Mouse (Mus musculus): ENCODE measurements around the gene Fcer2a.

Gene Fcer2a

GRCm38 (mm10) chr8:3694121-3694520 is at the start of gene Fcer2a:
Gene Fcer2a, minus strand, starts transcription at chr8:3694175.
- Histone ChIP-seq H3K27me3 (ENCODE audit: control insufficient read depth, insufficient read depth, low read length, poor library complexity, severe bottlenecking) (no peaks in the 10 kb centered on the region), H3K36me3 (ENCODE audit: control insufficient read depth, insufficient read depth, low read length, poor library complexity, severe bottlenecking) (peaks cover 6% of the 10 kb centered on the region)
- DNase-seq (ENCODE audit: low read depth, low spot score) = peak; percentile 88

GRCm38 (mm10) chr8:3736947-3737346 is 43.0 kb upstream of the Fcer2a start:
- no peaks in the 10 kb centered on the region; the same call in 1 of the 2 replicates for H3K27me3 ChIP-seq (ENCODE audit: control insufficient read depth, insufficient read depth, low read length, poor library complexity, severe bottlenecking)
- no peaks in the 10 kb centered on the region for H3K36me3 ChIP-seq (ENCODE audit: control insufficient read depth, insufficient read depth, low read length, poor library complexity, severe bottlenecking)
- DNase-seq (ENCODE audit: low read depth, low spot score) = no peak

GRCm38 (mm10) chr8:3735599-3735998 is 41.6 kb upstream of the Fcer2a start:
- H3K36me3 ChIP-seq (ENCODE audit: control insufficient read depth, insufficient read depth, low read length, poor library complexity, severe bottlenecking) = no peaks in the 10 kb centered on the region
- no peaks in the 10 kb centered on the region; the same call in 1 of the 2 replicates for H3K27me3 ChIP-seq (ENCODE audit: control insufficient read depth, insufficient read depth, low read length, poor library complexity, severe bottlenecking)

GRCm38 (mm10) chr8:3734084-3734483 is 40.1 kb upstream of the Fcer2a start:
- H3K27me3 ChIP-seq (ENCODE audit: control insufficient read depth, insufficient read depth, low read length, poor library complexity, severe bottlenecking) = no peaks in the 10 kb centered on the region; the same call in 1 of the 2 replicates
- no peaks in the 10 kb centered on the region for H3K36me3 ChIP-seq (ENCODE audit: control insufficient read depth, insufficient read depth, low read length, poor library complexity, severe bottlenecking)
- no peak for DNase-seq (ENCODE audit: low read depth, low spot score)

More at GRCm38 (mm10) chr8:3735599-3735998, 41.6 kb upstream of the Fcer2a start:
- no peak for DNase-seq (ENCODE audit: low read depth, low spot score)

GRCm38 (mm10) chr8:3721041-3721440 is 27.1 kb upstream of the Fcer2a start:
- DNase-seq (ENCODE audit: low read depth, low spot score) = no peak

GRCm38 (mm10) chr8:3720551-3720950 is 26.6 kb upstream of the Fcer2a start, which contains the start of gene Clec4g:
Gene Clec4g, minus strand, starts transcription at chr8:3720651.
- no peak for DNase-seq (ENCODE audit: low read depth, low spot score)
- Histone ChIP-seq H3K27me3 (ENCODE audit: control insufficient read depth, insufficient read depth, low read length, poor library complexity, severe bottlenecking) (no peaks in the 10 kb centered on the region), H3K36me3 (ENCODE audit: control insufficient read depth, insufficient read depth, low read length, poor library complexity, severe bottlenecking) (no peaks in the 10 kb centered on the region)

More at GRCm38 (mm10) chr8:3721041-3721440, 27.1 kb upstream of the Fcer2a start:
- Histone ChIP-seq H3K27me3 (ENCODE audit: control insufficient read depth, insufficient read depth, low read length, poor library complexity, severe bottlenecking) (no peaks in the 10 kb centered on the region), H3K36me3 (ENCODE audit: control insufficient read depth, insufficient read depth, low read length, poor library complexity, severe bottlenecking) (no peaks in the 10 kb centered on the region)

- Histone ChIP-seq H3K27me3 (ENCODE audit: control insufficient read depth, insufficient read depth, low read length, poor library complexity, severe bottlenecking) (no peaks in the 10 kb centered on the region), H3K36me3 (ENCODE audit: control insufficient read depth, insufficient read depth, low read length, poor library complexity, severe bottlenecking) (no peaks in the 10 kb centered on the region)
- peak; percentile 91 for DNase-seq (ENCODE audit: low read depth, low spot score)
These were observed 24.6 kb upstream of the Fcer2a start for GRCm38 (mm10) chr8:3718559-3718958.

GRCm38 (mm10) chr8:3717321-3717954 is 23.5 kb upstream of the Fcer2a start:
- no peaks in the 10 kb centered on the region for H3K27me3 ChIP-seq (ENCODE audit: control insufficient read depth, insufficient read depth, low read length, poor library complexity, severe bottlenecking)
- no peaks in the 10 kb centered on the region for H3K36me3 ChIP-seq (ENCODE audit: control insufficient read depth, insufficient read depth, low read length, poor library complexity, severe bottlenecking)
- no peak for DNase-seq (ENCODE audit: low read depth, low spot score)

GRCm38 (mm10) chr8:3711646-3712045 is 17.7 kb upstream of the Fcer2a start:
- DNase-seq (ENCODE audit: low read depth, low spot score) = peak; percentile 82
- Histone ChIP-seq H3K36me3 (ENCODE audit: control insufficient read depth, insufficient read depth, low read length, poor library complexity, severe bottlenecking) (no peaks in the 10 kb centered on the region), H3K27me3 (ENCODE audit: control insufficient read depth, insufficient read depth, low read length, poor library complexity, severe bottlenecking) (no peaks in the 10 kb centered on the region)

- Histone ChIP-seq H3K36me3 (ENCODE audit: control insufficient read depth, insufficient read depth, low read length, poor library complexity, severe bottlenecking) (no peaks in the 10 kb centered on the region), H3K27me3 (ENCODE audit: control insufficient read depth, insufficient read depth, low read length, poor library complexity, severe bottlenecking) (no peaks in the 10 kb centered on the region)
- peak; percentile 29 for DNase-seq (ENCODE audit: low read depth, low spot score)
These were observed 16.3 kb upstream of the Fcer2a start for GRCm38 (mm10) chr8:3710312-3710711.

- DNase-seq (ENCODE audit: low read depth, low spot score) = no peak
- H3K27me3 ChIP-seq (ENCODE audit: control insufficient read depth, insufficient read depth, low read length, poor library complexity, severe bottlenecking) = no peaks in the 10 kb centered on the region
- H3K36me3 ChIP-seq (ENCODE audit: control insufficient read depth, insufficient read depth, low read length, poor library complexity, severe bottlenecking) = no peaks in the 10 kb centered on the region
These were observed 13.6 kb upstream of the Fcer2a start for GRCm38 (mm10) chr8:3707611-3708010.

- no peaks in the 10 kb centered on the region for H3K36me3 ChIP-seq (ENCODE audit: control insufficient read depth, insufficient read depth, low read length, poor library complexity, severe bottlenecking)
- no peaks in the 10 kb centered on the region for H3K27me3 ChIP-seq (ENCODE audit: control insufficient read depth, insufficient read depth, low read length, poor library complexity, severe bottlenecking)
- peak; percentile 38 for DNase-seq (ENCODE audit: low read depth, low spot score)
These were observed 11.7 kb upstream of the Fcer2a start for GRCm38 (mm10) chr8:3705711-3706110.

GRCm38 (mm10) chr8:3701491-3701890 is 7.5 kb upstream of the Fcer2a start:
- H3K27me3 ChIP-seq (ENCODE audit: control insufficient read depth, insufficient read depth, low read length, poor library complexity, severe bottlenecking) = no peaks in the 10 kb centered on the region
- peak; percentile 38 for DNase-seq (ENCODE audit: low read depth, low spot score)
- no peaks in the 10 kb centered on the region for H3K36me3 ChIP-seq (ENCODE audit: control insufficient read depth, insufficient read depth, low read length, poor library complexity, severe bottlenecking)

GRCm38 (mm10) chr8:3690774-3691173 is 3.2 kb downstream of the Fcer2a start:
- Histone ChIP-seq H3K27me3 (ENCODE audit: control insufficient read depth, insufficient read depth, low read length, poor library complexity, severe bottlenecking) (no peaks in the 10 kb centered on the region), H3K36me3 (ENCODE audit: control insufficient read depth, insufficient read depth, low read length, poor library complexity, severe bottlenecking) (peaks cover 11% of the 10 kb centered on the region)
- no peak for DNase-seq (ENCODE audit: low read depth, low spot score)

GRCm38 (mm10) chr8:3687537-3687936 is 6.4 kb downstream of the Fcer2a start:
- Histone ChIP-seq H3K27me3 (ENCODE audit: control insufficient read depth, insufficient read depth, low read length, poor library complexity, severe bottlenecking) (no peaks in the 10 kb centered on the region), H3K36me3 (ENCODE audit: control insufficient read depth, insufficient read depth, low read length, poor library complexity, severe bottlenecking) (peaks cover 16% of the 10 kb centered on the region)
- peak; percentile 56 for DNase-seq (ENCODE audit: low read depth, low spot score)

- DNase-seq (ENCODE audit: low read depth, low spot score) = peak; percentile 34
- Histone ChIP-seq H3K36me3 (ENCODE audit: control insufficient read depth, insufficient read depth, low read length, poor library complexity, severe bottlenecking) (peaks cover 16% of the 10 kb centered on the region), H3K27me3 (ENCODE audit: control insufficient read depth, insufficient read depth, low read length, poor library complexity, severe bottlenecking) (no peaks in the 10 kb centered on the region)
These were observed 8.6 kb downstream of the Fcer2a start for GRCm38 (mm10) chr8:3685422-3685821.

All from splenic B cell, adult 2 months (primary cell).